Mouse (Mus musculus) embryonic facial prominence, embryonic 15.5 days (tissue): ENCODE data around the gene Rab3d. TPM values are rescaled to one million over a fixed set of nuclear protein-coding genes. Genes with fewer than 3 reads are reported as not detected.
"Not testable (repeated sequence)": the region's sequence is repeated elsewhere in the genome, so short reads cannot be mapped to it uniquely, and the experiment has no call there.

ENCODE experiments used
- ATAC-seq: fragments of 200-750 bp; cut with Nextera tagmentation; 2 replicates; pipeline ENCODE4 v1.8.0; 2017; ENCODE audit warnings: low read depth, moderate TSS enrichment; ENCODE audit not compliant: insufficient number of reproducible peaks, low FRiP score, low TSS enrichment
- H3K27ac ChIP-seq: fragments of 300-500 bp; sonication (generic); replicated peaks from 2 replicates; pipeline ENCODE4 v1.5.1; 2015; ENCODE audit warnings: mild to moderate bottlenecking, inconsistent platforms
- H3K27me3 ChIP-seq: fragments of 300-500 bp; sonication (generic); 2 replicates; pipeline ENCODE4 v1.6.1; 2015; ENCODE audit warnings: inconsistent platforms
- H3K36me3 ChIP-seq: fragments of 300-500 bp; sonication (generic); 2 replicates; pipeline ENCODE4 v1.6.1; 2015; ENCODE audit warnings: mild to moderate bottlenecking, inconsistent platforms
- H3K4me1 ChIP-seq: fragments of 300-500 bp; sonication (generic); 2 replicates; pipeline ENCODE4 v1.6.1; 2015; ENCODE audit warnings: inconsistent platforms
- H3K4me2 ChIP-seq: fragments of 300-500 bp; sonication (generic); replicated peaks from 2 replicates; pipeline ENCODE4 v1.6.1; 2015; ENCODE audit warnings: mild to moderate bottlenecking, inconsistent platforms
- H3K4me3 ChIP-seq: fragments of 300-500 bp; sonication (generic); replicated peaks from 2 replicates; pipeline ENCODE4 v1.5.1; 2015; ENCODE audit warnings: mild to moderate bottlenecking, inconsistent platforms
- H3K9ac ChIP-seq: fragments of 300-500 bp; sonication (generic); 2 replicates; pipeline ENCODE4 v1.6.1; 2015; ENCODE audit warnings: inconsistent platforms
- H3K9me3 ChIP-seq: fragments of 300-500 bp; sonication (generic); replicated peaks from 2 replicates; pipeline ENCODE4 v1.6.1; 2016; ENCODE audit warnings: inconsistent platforms
- WGBS: fragments of 180-500 bp; shearing (Covaris S2); methylation state at CpG from one replicate; pipeline ENCODE4 v1.1.7; 2015; 5-methylcytosine and 5-hydroxymethylcytosine counted together
- polyA plus RNA-seq: library from polyadenylated mRNA; unstranded; fragments of >200 nt; fragmentation: Nextera tagmentation; extraction: Ambion mirVana; gene quantifications from 2 replicates; pipeline ENCODE4 v1.2.1, GENCODE M21; 2015

Rab3d gene
- polyA plus RNA-seq, 1 experiment from 2014 or later, result 43.4 TPM

GRCm38 (mm10) chr9:21908216-21908615 lies 9.8 kb downstream of the Rab3d start:
- no peak overlapping the region for H3K27ac ChIP-seq
- H3K4me3 ChIP-seq, result no peak overlapping the region
- H3K9me3 ChIP-seq, result no peaks in the 10 kb centered on the region
- no peak for ATAC-seq
- no peak overlapping the region for H3K9ac ChIP-seq
- H3K4me1 ChIP-seq, result no peaks in the 10 kb centered on the region
- H3K36me3 ChIP-seq, result no peaks in the 10 kb centered on the region
- 78% methylated on average over 11 of the region's 11 CpGs for WGBS
- no peak overlapping the region for H3K4me2 ChIP-seq
- peaks cover 5% of the 10 kb centered on the region; the same call in 1 of the 2 replicates for H3K27me3 ChIP-seq

GRCm38 (mm10) chr9:21904031-21904430 lies 14.0 kb downstream of the Rab3d start:
- peaks cover 11% of the 10 kb centered on the region for H3K27me3 ChIP-seq
- no peak overlapping the region for H3K27ac ChIP-seq
- no peak overlapping the region for H3K4me2 ChIP-seq
- no peaks in the 10 kb centered on the region for H3K36me3 ChIP-seq
- WGBS, result 84% methylated on average over 4 of the region's 4 CpGs
- no peak for ATAC-seq
- H3K4me3 ChIP-seq, result no peak overlapping the region
- no peaks in the 10 kb centered on the region for H3K4me1 ChIP-seq
- no peak overlapping the region for H3K9ac ChIP-seq
- no peaks in the 10 kb centered on the region for H3K9me3 ChIP-seq

DNA sequence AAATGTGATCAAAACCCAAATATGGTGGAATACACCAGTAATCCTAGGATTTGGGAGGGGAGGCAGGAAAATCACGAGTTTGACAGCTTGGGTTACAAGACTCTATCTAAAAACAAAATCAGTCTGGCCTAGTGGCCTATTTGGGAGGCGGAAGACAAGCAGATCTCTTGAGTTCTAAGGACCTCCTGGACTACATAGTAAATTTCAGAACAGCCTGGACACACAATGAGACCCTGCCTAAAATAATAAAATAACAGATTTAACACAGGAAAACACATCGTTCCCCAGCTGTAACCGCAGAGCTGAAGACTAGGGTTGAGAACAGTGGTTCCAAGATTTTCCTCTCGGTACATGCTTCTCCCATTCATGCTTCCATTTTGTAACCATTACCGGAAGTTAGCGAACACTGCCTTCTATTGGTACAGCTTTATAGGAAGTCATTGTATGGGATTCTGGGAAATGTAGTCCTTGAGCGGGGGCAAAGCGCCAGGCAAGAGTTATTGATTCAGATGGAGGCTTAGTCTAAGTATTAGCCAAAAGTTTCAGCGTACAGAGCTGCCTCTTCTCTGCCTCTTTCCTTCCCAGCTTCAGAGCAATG lies 16.7 kb downstream of the Rab3d start:
- Histone ChIP-seq H3K9me3 (no peaks in the 10 kb centered on the region), H3K4me2 (peak overlapping the region; percentile 55), H3K4me3 (peak overlapping the region; percentile 46), H3K27ac (no peak overlapping the region), H3K9ac (0 out of 2 replicates have a peak overlapping the region, but pooled peaks have one; percentile 15), H3K27me3 (peaks cover 17% of the 10 kb centered on the region), H3K4me1 (no peaks in the 10 kb centered on the region), H3K36me3 (no peaks in the 10 kb centered on the region)
- 11% methylated on average over 10 of the region's 10 CpGs for WGBS
- ATAC-seq, result peak; percentile 70; the same call in 1 of the 2 replicates

- Histone ChIP-seq H3K4me2 (no peak overlapping the region), H3K36me3 (no peaks in the 10 kb centered on the region), H3K27me3 (no peaks in the 10 kb centered on the region), H3K27ac (no peak overlapping the region), H3K9me3 (no peaks in the 10 kb centered on the region), H3K9ac (no peak overlapping the region), H3K4me3 (no peak overlapping the region), H3K4me1 (no peaks in the 10 kb centered on the region)
- 55% methylated on average over 3 of the region's 3 CpGs for WGBS
- no peak for ATAC-seq
Observed at GRCm38 (mm10) chr9:21889229-21889628, 28.8 kb downstream of the Rab3d start.

GRCm38 (mm10) chr9:21876601-21877000 lies 41.4 kb downstream of the Rab3d start:
- WGBS, result 60% methylated on average over 3 of the region's 3 CpGs
- Histone ChIP-seq H3K9ac (no peak overlapping the region), H3K4me2 (no peak overlapping the region), H3K27me3 (0 out of 2 replicates have a peak, but pooled peaks cover 3% of the 10 kb centered on the region), H3K9me3 (0 out of 2 replicates have a peak, but pooled peaks cover 4% of the 10 kb centered on the region), H3K4me3 (no peak overlapping the region), H3K4me1 (no peaks in the 10 kb centered on the region), H3K27ac (no peak overlapping the region), H3K36me3 (no peaks in the 10 kb centered on the region)
- ATAC-seq, result no peak

DNA sequence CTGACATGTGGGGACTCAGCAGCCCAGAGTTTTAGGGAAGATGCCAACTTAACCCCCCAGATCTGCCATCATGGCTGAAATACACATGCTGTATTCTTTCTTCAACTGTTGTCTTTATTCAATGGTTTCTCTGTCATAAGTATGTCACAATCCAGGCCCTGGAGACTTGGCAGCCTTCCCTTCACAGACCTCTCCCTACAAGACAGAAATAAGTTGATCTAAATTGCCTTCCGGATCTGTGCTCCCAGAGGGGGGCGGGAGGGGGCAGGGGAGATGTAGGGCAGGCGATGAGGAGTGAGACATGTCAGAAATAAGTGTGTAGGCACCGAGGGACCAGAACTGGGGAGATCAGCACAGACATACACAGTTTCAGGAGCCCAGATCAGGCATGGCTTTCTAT lies 45.8 kb downstream of the Rab3d start:
- no peak overlapping the region for H3K4me3 ChIP-seq
- no peak overlapping the region for H3K27ac ChIP-seq
- ATAC-seq, result no peak
- H3K9ac ChIP-seq, result no peak overlapping the region
- H3K4me1 ChIP-seq, result no peaks in the 10 kb centered on the region
- no peaks in the 10 kb centered on the region for H3K36me3 ChIP-seq
- H3K27me3 ChIP-seq, result 0 out of 2 replicates have a peak, but pooled peaks cover 3% of the 10 kb centered on the region
- 58% methylated on average over 4 of the region's 4 CpGs for WGBS
- H3K9me3 ChIP-seq, result no peaks in the 10 kb centered on the region
- H3K4me2 ChIP-seq, result no peak overlapping the region

DNA sequence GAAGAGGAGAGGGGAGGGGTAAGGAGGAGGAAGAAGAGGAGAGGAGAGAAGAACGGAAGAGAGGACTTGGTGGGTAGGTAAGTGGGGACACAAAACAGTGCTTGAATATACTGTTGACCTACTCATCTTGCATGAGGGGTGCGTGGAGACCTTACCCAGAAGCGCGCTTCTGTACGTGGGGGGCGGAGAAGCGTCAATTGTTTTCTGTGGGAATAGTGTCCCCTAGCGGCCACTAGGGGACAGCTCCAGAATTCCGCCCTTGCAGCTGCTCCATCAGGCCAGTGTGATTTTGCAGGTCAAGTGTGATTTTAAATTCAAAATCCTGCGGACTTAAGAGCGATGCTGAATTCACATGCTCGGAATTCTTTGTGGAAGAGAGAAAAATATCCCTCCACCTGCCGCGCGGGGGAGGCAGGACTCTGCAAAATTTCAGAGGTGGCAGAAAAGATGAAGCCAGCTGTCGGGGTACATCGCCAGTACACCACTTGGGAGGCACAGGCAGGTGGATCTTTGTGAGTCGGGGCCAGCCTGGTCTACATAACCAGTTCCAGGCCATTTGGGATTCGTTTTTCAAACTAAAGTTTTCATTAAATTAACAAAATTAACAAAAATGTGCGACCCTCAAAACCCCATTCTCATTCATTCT lies 47.0 kb downstream of the Rab3d start:
- Histone ChIP-seq H3K4me1 (no peaks in the 10 kb centered on the region), H3K27ac (no peak overlapping the region), H3K27me3 (0 out of 2 replicates have a peak, but pooled peaks cover 3% of the 10 kb centered on the region), H3K4me3 (peak overlapping the region; percentile 19; the same call in 1 of the 2 replicates), H3K36me3 (no peaks in the 10 kb centered on the region), H3K9me3 (no peaks in the 10 kb centered on the region), H3K4me2 (peak overlapping the region; percentile 41), H3K9ac (no peak overlapping the region)
- 14% methylated on average over 20 of the region's 20 CpGs for WGBS
- ATAC-seq, result no peak

- not testable (repeated sequence) for H3K27me3 ChIP-seq, ATAC-seq, H3K36me3 ChIP-seq, H3K27ac ChIP-seq, H3K4me3 ChIP-seq, H3K9me3 ChIP-seq, H3K9ac ChIP-seq, H3K4me1 ChIP-seq, H3K4me2 ChIP-seq
- 53% methylated on average over 7 of the region's 7 CpGs for WGBS
Observed at GRCm38 (mm10) chr9:21869290-21869689, 48.7 kb downstream of the Rab3d start.

- WGBS, result 78% methylated on average over 3 of the region's 3 CpGs
- Histone ChIP-seq H3K4me1 (no peaks in the 10 kb centered on the region), H3K9ac (no peak overlapping the region), H3K4me2 (no peak overlapping the region), H3K4me3 (no peak overlapping the region), H3K27me3 (no peaks in the 10 kb centered on the region), H3K27ac (no peak overlapping the region), H3K9me3 (no peaks in the 10 kb centered on the region), H3K36me3 (no peaks in the 10 kb centered on the region)
- no peak for ATAC-seq
Observed at GRCm38 (mm10) chr9:21867726-21868125, 50.3 kb downstream of the Rab3d start.

- H3K27me3 ChIP-seq, result no peaks in the 10 kb centered on the region
- no peaks in the 10 kb centered on the region for H3K36me3 ChIP-seq
- no peak for ATAC-seq
- H3K4me3 ChIP-seq, result no peak overlapping the region
- H3K27ac ChIP-seq, result no peak overlapping the region
- no peaks in the 10 kb centered on the region for H3K4me1 ChIP-seq
- WGBS, result 36% methylated on average over 2 of the region's 2 CpGs
- no peak overlapping the region for H3K4me2 ChIP-seq
- no peak overlapping the region for H3K9ac ChIP-seq
- H3K9me3 ChIP-seq, result no peaks in the 10 kb centered on the region
Observed at GRCm38 (mm10) chr9:21866641-21867040, 51.4 kb downstream of the Rab3d start.

- H3K27ac ChIP-seq, result no peak overlapping the region
- H3K4me3 ChIP-seq, result no peak overlapping the region
- no peaks in the 10 kb centered on the region for H3K27me3 ChIP-seq
- no peak for ATAC-seq
- H3K9ac ChIP-seq, result no peak overlapping the region
- no peaks in the 10 kb centered on the region for H3K9me3 ChIP-seq
- no peaks in the 10 kb centered on the region for H3K36me3 ChIP-seq
- no peak overlapping the region for H3K4me2 ChIP-seq
- no peaks in the 10 kb centered on the region for H3K4me1 ChIP-seq
- WGBS, result 63% methylated on average over 5 of the region's 5 CpGs
Observed at GRCm38 (mm10) chr9:21865673-21866398, 52.2 kb downstream of the Rab3d start.
